Mouse (Mus musculus) megakaryocyte, embryonic 14.5 days (primary cell): ENCODE measurements around the gene Tenm4.

Source experiments
- FLI1 ChIP-seq: IDR thresholded peaks from 2 replicates; pipeline ENCODE4 v1.6.1; 2012; ENCODE audit warnings: low read length, inconsistent platforms, mixed read lengths
- GATA1 ChIP-seq: IDR thresholded peaks from 3 replicates; pipeline ENCODE4 v1.6.1; 2012; ENCODE audit warnings: mixed read lengths, low read length, inconsistent platforms, borderline replicate concordance

- TF ChIP-seq GATA1 (no peak), FLI1 (no peak)
These were observed 733.4 kb downstream of the Tenm4 start for GRCm38 (mm10) chr7:96904442-96904841.
